Mouse (Mus musculus) megakaryocyte, embryonic 14.5 days (primary cell): ENCODE measurements around the gene Asah2.

Experiments
- FLI1 ChIP-seq: IDR thresholded peaks from 2 replicates; pipeline ENCODE4 v1.6.1; 2012; ENCODE audit warnings: low read length, inconsistent platforms, mixed read lengths
- GATA1 ChIP-seq: IDR thresholded peaks from 3 replicates; pipeline ENCODE4 v1.6.1; 2012; ENCODE audit warnings: mixed read lengths, low read length, inconsistent platforms, borderline replicate concordance

DNA sequence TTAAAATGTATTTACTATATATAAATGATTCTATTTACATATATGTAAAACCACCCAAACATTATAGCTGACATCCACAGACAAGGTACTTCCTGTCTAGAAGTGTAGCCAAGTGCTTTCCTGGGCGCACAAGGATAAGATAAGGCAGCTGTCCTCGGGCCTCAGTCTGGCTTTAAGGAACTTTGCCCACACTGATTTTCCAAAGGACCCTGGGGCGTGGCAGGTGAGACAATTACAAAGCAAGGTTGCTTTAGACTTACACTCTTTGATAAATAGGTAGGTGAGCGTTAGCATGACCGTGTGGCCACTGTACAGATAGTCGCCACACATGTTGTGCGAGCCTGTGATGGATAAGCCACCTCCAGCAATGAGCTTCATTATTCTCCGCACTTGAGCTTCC lies 21.3 kb upstream of the Asah2 start:
- TF ChIP-seq GATA1 (no peak), FLI1 (no peak)
